Mouse (Mus musculus): ENCODE data around the gene Tcf21.

- no peak for TF ChIP-seq CTCF (IDR thresholded peaks at IDR 0.05; ENCODE audit: low read depth)
- no peak for TF ChIP-seq EP300 (optimal IDR thresholded peaks at IDR 0.05)
Observed at GRCm38 (mm10) chr10:22868386-22868918, 48.5 kb upstream of the Tcf21 start.
